Mouse (Mus musculus) brain, embryonic 14.5 days (tissue): ENCODE results near the gene Gm17949.

Source experiments
- CTCF ChIP-seq: fragments of 200-500 bp; IDR thresholded peaks from 2 replicates; pipeline ENCODE4 v1.5.1; 2012; ENCODE audit warnings: inconsistent platforms, mild to moderate bottlenecking, moderate library complexity, borderline replicate concordance; ENCODE audit not compliant: insufficient read depth, insufficient read length; ENCODE audit errors: extremely low read depth
- POLR2A ChIP-seq: fragments of 200-500 bp; IDR thresholded peaks from 2 replicates; pipeline ENCODE4 v1.6.1; 2012; ENCODE audit warnings: mild to moderate bottlenecking, inconsistent platforms, borderline replicate concordance; ENCODE audit not compliant: poor library complexity, insufficient read depth, insufficient read length, severe bottlenecking; ENCODE audit errors: extremely low read depth

DNA sequence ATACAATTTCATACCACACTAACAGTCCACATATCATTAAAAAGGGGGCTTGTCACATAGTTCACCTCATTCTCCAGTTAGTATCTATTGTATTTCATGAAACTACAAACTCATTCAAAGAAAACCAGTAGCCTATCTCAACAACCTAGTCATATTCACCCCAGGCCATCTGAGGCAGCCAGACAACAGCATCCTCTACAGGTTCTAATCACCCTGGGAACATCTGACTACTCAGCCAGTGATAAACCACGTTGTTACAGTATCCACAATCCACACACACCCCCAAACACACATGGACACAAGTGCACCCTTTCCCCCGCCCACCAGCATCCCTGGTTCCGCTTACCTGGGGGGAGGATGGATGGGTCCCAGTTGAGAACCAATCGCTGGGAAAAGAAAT lies 16.2 kb downstream of the Gm17949 start:
- no peak for TF ChIP-seq POLR2A
- TF ChIP-seq CTCF, result no peak
